Mouse (Mus musculus): Measurements from ENCODE around the gene Cubn.

The Cubn gene

DNA sequence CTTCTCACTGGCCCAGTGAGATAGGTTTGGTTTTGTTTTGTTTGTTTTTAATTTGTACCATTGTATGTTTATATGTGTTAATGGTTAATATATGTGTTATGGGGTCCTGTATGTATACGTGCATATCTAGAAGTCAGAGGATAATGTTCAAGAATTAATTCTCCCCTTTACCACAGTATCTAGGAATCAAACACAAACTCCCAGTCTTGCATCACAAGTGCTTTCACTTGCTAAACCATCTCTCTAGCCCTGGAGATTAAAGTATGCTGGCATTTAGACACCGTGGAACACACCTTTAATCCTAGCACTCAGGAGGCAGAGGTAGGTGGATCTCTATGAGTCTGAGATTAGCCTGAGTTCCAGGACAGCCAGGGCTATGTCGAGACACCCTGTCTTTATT lies 83.3 kb downstream of the Cubn start:
- no peak for DNase-seq (ENCODE audit: low spot score in 2 of 2)

DNA sequence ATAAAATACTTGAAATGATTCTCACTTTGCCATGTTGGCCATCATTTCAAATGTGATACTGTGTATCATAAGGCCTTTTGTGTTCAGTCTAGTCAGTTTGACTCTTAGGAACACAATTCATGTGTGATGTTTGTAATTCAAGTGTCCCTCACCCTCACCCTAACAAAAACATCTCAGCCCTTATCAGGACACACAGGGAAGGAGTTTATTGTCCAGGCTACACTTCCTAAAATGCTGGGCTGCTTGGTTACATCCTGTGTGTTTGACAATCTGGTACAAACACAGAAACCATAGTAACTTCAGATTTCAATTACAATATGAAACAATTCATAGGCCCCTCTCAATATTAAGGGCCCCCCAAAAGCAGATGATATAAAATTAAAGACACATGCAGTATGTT lies 83.9 kb downstream of the Cubn start:
- no peak for DNase-seq (ENCODE audit: low spot score in 2 of 2)

DNA sequence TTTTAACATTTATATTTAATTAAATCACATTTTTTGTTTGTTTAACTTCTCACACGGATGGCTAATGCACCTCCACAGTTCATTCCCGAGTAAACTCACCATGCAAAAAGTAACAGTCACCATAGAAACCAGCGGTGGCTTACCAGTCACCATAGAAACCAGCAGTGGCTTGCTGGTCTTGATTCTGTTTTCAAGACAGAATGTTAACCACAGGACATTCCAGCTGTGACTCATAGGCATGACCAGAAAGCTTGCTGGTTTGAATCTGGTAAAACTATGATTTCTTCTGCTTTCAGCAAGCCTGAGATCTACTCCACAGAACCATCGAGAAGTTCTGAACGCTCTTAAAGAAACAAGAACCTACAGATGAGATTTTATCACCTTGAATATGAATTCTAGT lies 84.3 kb downstream of the Cubn start:
- no peak for DNase-seq (ENCODE audit: low spot score in 2 of 2)

DNA sequence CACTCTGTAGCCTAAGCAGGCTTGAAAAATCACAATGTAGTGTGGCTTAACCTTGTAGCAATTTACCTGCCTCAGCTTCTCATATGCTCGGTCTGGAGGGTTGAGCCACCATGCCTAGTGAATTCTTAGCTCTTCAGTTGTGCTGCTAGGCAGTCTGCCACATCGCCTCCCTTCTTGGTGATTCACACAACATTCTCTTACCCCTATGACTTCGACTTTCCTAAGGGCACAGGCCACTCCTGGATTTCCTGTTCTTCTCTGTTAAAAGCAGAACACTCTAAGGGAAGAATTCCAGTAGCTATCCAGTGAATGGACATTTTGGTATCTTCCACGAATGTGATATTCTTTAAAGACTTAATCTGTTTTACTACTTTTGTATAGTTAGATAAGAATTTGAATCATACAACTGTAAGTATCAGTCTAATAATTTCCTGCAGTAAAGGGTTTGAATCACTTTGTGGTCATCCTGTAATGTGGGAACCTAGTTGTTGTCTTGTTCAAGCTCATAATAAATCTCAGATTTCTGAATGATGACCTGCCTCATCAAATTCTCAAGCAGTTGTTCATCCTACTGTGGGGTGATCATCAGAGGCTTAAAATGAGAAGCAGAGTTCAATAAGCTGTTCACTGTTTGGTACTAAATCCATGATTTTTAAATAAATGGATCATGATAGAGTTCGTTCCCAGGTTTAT lies 86.5 kb downstream of the Cubn start:
- DNase-seq (ENCODE audit: low spot score in 2 of 2) = no peak

DNA sequence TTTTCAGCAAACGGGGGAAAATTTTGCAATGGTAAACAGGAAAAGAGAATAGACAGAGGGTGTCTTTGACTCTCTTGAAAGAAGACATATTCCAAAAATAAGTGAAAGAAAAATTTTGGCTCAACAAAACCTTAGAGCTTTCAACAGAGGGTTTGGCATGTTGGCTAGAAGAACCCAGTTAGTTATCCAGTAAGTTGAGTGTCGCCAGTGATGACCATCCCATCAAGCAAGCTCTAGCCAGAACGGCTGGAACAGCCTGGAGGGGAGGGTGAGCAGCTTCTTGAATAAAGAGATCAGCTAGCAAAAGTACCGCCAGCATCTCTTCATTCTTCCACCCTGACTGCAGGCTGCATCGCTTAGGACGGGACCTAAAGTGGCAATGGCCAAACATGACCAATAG lies 90.8 kb downstream of the Cubn start:
- DNase-seq (ENCODE audit: low spot score in 2 of 2) = no peak

DNA sequence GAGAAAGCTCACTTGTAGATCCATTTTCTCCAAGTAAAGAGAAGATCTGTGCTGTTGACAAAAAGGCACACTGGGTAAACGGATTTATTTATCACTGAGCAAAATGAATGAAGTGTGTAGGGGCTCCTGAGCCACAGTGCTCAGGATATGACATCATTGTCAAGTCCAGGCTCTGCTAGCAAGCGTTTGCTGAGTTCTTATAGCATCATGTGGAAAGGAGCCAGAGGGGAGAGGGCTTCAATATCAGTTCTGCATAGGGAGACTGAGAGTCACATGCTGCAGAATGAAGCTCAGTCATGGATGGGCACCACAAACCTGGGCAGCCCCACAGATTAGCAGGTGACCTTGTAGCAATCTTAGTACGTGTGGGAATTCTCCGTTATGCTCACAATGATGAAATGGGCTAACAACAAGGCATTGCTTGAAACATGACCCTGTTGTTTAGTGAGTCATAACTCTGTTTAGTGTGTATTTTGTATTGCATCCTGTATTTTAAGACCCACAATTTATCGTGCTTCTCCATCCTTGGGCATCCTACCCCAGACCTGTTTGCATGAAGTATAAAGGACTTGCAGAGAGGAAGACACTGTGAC lies 92.0 kb downstream of the Cubn start:
- DNase-seq (ENCODE audit: low spot score in 2 of 2) = no peak

DNA sequence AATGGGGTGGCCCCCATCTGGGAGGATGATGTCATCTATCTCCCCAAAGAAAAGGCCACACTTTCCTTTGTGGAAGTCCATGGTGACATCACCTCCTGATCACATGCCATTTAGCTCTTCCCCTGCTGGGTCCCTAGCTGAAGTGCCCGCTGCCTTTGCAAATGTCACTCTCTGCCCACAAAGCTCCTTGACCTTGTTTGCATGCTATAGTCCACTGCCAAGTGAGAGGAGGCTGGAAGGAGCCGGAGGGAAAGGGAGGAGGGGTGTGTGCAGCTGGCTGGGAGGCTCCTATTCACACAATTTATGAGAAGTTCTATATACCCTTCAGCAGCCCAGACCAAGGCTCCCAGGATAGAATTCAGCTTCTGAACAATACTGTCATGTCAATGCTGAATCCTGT lies 92.7 kb downstream of the Cubn start:
- peak in 1 of 2 experiments; percentile 44 for DNase-seq (ENCODE audit: low spot score in 2 of 2)

DNA sequence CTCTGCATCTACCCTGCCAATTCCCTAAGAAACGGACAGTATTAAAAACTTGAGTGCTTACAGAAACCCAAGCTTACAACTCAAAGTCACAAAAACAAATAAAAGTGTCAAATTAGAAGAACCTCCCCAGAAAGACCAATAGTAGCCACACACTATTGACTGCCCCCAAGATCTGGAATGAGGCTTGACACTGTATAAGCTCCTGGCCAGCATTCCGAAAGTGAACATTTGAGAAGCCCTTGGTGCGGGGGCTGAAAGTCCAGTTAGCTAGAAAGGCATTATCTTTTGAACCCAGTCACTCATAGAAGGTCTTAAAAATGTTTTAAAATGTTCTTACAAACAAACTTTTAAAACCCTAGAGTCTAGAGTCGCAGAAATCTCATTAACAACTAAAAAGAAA lies 93.1 kb downstream of the Cubn start:
- no peak for DNase-seq (ENCODE audit: low spot score in 2 of 2)

DNA sequence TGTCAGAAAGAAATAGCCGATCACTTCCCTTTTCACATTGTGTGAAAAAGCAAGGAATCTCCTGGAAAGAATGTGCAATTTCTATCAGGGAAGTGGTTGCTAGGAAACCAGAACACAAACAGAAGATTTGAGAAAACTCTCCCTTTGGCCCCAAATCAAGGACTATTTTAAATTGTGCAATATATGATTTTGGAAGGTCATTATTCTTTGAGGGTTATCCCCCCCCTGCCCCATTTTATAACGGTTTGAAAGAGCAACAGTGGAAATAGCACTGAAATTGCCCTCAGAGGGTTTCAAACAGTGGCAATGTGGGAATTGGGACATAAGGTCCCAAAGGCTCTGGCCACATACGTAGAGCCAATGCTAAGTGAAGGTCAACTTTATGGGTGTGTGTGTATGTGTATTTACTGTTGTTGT lies 95.5 kb downstream of the Cubn start:
- DNase-seq (ENCODE audit: low spot score in 2 of 2) = no peak

DNA sequence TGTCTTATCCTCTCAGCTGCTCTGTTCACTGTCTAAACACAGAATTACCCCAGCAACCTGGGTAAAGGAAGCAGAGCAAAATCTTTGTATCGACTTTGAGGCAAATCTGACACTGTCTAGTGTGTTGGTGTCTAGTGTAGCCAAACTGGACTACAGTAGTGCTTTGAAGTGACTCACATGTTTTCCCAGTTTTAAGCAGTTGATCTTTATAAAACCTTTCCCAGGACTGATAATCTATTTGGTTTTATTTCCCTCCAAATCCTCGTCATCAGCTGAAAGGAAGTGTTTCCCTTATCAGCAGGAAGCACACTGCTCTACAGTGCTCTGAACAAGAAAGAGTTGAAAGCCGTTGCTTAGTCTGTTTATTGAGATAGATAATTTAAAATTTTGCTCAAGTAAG lies 100.6 kb downstream of the Cubn start:
- no peak for DNase-seq (ENCODE audit: low spot score in 2 of 2)

DNA sequence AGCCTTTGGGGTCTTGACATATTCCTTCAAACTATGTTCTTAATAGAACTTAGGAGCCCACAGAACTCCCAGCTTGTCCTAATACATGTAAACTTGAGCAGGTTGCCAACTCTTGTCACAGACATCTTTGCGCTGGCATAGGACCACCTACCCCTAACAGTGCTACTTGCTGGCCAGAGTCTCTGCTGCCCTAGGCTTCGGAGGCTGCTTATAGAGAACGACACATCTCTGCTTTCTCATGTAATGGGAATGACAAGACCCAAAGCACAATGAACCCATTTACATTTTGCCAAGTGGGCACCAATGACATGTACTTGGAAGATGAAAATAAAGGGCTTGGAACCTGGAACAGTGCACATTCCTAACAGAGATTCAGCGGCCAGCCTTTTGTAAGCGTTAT lies 105.0 kb downstream of the Cubn start:
- DNase-seq (ENCODE audit: low spot score in 2 of 2) = no peak

DNA sequence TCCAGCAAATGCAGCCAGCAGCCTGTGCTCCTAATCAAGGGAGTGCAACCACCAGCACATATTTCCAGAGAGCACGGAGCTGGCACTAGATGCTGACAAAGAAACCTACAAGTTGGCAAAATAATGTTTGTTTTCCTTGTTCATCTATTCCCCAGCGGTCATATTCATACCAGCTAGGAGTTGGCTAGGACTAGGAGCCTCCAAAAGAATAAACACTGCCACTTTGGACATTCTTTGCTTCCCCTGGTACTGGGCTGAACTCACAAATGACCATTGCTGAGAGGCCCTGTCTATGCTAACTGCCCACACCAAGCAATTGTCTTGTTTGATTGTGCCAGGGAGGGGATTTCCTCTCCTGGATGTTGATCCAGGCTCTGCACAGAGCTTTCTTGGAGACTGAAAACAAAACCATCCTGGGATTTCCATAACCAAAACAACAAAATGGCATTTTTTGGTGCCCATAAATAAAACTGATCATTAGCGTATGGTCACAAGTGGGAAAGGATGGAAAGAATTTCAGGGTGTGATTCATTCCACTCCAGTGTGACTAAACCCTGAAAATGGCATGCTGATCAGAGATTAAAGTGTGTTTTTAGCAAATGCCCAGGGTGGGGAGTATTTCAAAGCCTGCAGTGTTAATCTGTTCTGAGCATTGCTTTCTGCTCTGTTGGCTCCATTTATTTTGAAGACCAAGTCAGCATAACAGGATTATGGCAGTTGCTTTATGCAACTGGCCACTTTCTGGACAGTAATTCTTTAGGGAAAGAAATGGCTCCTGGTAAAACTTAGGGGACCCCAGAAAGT lies 105.9 kb downstream of the Cubn start:
- no peak for DNase-seq (ENCODE audit: low spot score in 2 of 2)

DNA sequence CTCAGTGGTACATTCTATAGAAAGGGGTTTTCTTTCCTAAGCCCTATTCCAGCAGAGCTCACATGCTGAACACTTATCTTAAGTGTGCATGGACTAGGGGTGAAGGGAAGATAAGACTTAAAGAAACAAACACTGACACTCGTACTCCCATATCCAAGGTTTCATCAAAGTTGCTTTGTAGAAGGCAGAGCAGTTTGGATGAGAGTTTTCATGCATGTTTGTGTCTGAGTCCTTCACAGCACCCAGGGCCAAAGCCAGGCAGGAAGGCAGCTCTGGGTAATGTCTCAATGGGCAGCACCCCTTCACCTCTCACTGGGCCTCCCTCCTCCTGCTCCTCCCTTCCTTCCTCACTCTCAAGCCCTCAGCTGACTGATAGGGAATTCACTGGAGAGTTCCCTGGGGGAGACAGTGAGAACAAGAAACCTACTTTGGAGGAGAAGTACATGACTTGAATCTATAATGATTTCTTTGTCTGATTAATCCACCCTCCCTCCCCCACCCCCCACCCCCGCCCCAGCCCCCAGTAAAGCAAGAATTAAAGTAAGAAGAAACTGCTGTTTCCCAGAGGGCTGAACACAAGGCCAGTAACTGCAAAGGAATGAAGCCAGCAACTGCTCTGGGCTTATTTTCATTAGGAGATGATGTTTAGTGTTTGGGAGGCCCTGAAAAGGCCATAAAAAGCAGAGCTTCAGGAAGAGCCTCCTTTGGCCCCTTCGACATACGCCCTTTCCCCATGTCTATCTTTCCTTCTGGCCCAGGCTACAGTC lies 106.7 kb downstream of the Cubn start:
- no peak for DNase-seq (ENCODE audit: low spot score in 2 of 2)

DNA sequence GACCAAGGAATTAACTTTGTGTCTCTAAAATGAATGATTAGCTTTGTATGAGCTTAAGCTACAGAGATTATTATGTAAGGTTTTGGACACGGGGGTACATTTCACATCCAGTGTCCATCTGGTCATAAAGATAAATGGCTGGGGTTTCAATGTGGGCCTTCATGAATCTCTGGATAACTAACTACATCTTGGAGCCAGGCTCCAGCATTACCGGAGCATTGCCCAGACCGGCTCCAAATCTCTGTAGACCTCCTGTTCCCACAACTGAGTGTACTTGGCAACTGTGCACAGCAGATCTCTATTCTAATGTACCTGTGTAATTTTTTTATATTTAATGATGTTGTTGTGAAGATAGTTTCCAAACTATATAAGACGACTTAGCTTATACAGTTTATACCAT lies 115.4 kb downstream of the Cubn start:
- DNase-seq (ENCODE audit: low spot score in 2 of 2) = no peak

DNA sequence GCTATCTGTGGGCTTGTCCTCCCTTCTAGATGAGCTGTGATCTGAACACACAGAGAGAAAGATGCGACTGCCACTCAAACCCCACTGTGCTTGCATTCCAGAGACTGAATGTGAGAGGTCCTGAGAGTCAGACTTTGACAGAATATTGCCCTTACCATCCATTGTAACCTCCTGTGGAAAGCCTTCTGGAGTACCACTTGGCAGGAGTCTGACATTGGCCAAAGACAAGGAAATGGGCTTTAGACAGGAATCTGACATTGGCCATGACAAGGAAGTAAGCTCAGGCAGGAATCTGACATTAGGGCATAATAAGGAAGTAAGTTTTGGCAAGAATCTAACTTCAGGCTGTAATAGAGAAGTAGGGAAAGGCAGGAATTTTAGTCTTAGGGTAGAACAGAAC lies 118.3 kb downstream of the Cubn start:
- no peak for DNase-seq (ENCODE audit: low spot score in 2 of 2)

DNA sequence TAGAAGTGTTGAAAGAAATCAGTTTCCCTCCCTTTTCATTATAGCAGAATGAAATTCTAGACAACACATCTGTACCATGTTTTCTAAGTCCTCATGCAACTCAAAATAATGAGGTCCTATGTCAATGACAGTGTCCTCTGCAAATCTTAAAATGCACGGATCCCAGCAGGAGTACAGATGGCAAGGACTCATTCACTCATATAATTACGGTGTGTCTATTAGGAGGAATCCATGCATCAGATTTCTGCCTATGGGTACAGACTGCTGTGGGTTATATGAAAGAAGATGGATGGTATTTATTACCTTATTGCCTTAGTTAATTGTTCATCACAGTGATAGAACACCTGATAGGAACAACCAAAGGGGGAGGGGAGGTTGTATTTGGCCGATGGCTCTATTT lies 118.8 kb downstream of the Cubn start:
- DNase-seq (ENCODE audit: low spot score in 2 of 2) = no peak

DNA sequence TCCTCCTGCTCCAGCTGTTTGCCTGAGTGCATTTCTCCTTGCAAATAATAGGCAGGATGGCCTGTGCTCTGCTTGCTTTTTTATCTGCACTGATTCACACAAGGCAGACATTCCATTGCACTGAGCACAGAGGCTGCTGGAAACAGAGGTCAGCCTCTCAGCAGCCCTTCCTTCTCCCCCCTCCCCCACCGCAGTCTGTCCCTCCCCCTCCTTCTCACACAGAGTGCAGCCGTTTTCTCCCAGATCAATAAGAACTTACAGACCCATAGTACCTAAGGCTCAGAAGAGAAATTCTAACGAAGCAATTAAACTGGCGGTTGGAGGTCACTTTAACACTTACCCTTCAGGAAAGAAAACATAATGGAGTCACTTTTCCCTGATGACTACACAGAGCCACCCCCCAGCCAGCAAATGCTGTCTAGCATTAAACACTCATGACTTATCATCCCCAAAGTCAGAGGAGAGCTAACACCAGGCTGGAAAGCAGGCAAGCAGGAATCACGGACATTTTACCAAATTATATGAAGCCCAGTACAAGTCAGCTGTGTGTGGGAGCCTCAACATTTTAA lies 119.3 kb downstream of the Cubn start:
- DNase-seq (ENCODE audit: low spot score in 2 of 2) = no peak

DNA sequence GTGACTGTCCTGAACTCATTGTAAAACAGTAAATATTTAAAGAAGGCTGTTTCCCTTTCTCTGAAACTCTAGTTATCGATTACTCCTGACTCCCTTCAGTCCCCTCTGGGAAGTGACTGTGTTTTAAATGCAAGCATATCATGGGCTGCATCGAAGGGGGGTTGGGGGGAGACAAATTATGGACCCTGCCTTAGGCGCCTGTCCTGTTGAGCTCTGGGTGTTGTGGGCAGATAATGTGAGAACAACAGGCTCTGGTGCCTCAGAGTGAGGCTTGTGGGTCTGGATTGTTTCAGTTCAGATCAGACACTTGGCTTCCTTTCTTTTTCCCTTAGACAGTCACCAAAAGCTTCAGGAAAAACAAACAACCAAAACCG lies 119.8 kb downstream of the Cubn start:
- no peak for DNase-seq (ENCODE audit: low spot score in 2 of 2)

DNA sequence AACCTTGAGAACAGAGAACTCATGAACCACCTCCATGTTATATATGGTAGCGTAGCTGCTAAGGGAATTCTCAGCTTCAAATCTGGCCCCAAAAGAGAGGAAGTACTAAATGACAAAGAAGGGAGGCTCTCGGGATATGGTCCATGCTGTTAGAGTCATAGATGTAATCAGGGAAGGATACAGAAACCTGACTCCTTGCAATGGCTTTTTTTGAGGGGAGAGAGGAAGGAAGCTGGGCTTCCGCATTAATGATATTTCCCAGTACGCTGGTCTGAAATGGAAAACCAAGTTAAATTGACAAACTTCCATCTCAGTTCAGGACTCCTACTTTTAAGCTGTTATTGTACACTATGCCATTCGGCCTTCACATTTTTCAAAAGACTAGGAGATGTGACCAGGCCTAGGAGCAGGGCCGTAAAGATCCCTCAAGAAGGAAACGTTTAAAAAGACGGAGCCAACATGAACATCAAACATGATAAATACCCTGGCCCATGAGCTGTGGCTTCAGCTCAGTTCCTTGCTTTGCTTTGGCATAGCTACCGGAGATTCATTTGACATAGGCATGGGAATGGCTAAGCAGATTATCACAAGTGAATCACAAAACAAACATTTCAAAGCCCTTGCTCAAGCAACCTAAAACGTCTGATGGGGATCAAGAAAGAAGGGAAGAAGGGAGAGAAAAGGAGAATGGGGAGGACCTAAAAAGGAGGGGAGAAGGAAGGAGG lies 120.4 kb downstream of the Cubn start:
- DNase-seq (ENCODE audit: low spot score in 2 of 2) = no peak

DNA sequence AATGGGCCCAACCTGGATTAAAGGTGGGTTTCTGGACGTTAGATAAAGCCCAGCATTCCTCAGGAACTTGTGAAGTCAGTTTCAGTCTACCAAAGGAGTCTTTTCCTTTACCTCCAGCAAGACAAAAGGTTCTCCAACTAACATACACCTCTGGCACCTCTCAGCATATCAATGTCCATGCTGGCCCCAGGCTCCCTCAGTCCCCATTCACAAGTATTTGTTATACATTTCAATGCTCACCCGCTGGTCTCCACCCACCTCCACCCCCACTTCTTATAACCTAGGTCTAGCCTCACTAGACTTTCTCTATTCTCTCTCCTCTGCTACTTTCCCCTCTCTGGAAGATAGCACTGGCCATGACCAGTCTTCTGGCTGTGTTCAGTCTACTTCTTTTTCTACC lies 121.1 kb downstream of the Cubn start:
- no peak for DNase-seq (ENCODE audit: low spot score in 2 of 2)

DNA sequence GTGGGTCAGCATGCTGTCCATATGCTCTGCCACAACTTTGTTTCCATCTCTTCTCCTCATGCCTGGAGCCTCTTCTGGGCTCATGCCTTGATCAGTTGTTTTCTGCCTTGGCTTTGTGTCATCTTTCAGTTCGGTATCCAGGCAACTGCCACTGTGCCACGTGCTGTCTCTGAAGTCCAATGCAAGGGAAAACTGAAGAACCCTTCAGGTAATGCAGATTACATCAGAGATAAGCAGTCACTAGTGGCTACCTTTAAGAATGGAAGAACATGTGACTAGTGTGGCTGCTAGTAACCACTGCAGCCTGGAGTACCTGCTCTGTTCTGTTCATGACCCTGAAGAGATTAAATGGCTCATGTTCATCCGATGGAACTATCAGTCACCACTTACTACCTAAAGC lies 123.1 kb downstream of the Cubn start:
- no peak for DNase-seq (ENCODE audit: low spot score in 2 of 2)

Data from cerebellum, postnatal 4 days (tissue).